Mouse (Mus musculus) lung, postnatal 4 days (tissue): ENCODE results near the gene Mgat4a.
"Not testable (repeated sequence)": the region's sequence is repeated elsewhere in the genome, so short reads cannot be mapped to it uniquely, and the experiment has no call there.

Experiments used
- DNase-seq, 2 experiments: peaks; one replicate each; pipeline ENCODE4 v3.0.0; 2021

Mgat4a gene

DNA sequence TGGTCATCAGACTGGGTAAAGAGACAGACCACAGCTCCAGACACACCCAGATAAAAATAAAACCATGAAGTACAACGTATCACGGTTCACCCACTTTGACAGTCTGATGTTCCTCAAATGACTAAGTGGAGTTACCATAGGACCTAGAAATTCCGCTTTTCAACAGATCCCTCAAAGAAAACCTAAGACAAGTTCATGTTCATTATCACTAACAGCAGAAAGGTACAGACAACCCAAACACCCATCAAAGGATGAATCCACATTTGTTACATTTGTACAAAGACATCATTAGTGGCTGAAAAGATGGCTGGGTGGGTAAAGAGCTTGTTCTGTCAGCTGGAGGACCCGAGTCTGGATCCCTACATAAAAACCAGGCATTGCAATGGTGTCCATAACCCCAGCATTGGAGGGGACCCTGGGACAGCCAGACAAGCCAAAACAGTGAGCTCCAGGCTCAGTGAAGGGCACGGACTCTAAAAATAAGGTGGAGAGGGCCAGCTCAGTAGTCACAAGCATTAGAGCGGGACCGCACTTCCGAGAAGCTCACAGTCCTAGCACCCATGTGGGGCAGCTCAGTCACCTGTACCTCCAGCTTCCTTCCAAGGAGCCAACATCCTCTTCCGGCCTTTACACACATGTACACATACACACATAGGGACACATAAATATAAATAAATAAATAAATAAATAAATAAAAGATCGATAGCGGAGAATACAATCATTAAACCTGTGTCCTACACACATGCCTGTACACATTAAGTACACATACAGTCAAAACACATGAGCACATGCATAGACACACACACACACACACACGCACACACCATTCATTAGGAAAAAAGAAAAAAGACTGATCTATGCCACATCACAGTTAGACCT, 8.9 kb downstream of the Mgat4a start:
- DNase-seq: no peak

DNA sequence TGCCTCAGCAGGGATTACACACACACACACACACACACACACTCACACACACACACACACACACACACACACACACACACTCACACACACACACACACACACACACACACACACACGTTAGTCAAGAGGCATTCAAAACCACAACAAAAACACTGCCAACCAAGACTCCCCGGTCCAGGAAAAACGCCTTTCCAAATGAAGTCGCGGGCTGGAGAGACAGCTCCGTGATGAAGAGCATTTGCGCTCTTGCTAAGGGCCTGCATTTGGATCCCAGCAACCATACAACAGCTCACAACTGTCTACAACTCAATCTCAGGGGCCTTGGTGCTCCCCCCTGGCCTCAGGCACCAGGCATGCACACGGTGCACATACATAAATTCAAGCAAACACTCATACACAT, 10.8 kb downstream of the Mgat4a start:
- DNase-seq: peak in 1 of 2 experiments; percentile 55

DNA sequence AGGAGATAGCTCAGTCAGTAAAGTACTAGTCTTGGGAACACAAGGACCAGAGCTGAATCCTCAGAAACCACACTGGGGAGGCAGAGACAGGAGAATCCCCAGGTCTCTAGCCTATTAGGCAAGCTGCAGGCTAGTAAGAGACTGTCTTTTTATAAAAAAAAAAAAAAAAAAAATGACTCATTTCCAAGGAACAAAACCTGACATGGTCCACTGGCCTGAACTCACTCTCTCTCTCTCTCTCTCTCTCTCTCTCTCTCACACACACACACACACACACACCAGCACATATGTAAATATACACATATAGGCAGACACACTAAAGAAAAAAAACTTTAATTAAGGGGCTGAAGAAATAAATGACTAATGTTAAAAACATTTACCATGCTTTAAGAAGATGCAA, 14.6 kb downstream of the Mgat4a start:
- no peak for DNase-seq

DNA sequence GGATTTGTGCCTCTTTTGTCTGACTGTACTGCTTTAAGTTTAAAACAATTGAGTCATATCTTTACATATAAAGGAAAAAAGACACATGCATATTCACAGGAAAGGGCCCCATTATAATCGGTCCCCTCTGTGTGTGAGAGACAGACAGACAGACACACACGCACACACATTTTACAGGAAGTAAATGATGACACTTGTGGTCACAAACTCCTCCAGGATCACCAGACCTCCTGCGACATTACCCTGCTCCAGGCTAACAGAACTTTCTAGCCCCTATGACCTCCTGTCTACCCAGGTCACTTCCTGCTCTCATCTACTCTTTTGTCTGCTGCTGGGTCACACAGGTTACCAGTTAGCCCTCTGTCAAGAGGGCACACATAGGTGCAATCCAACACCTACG, 16.1 kb downstream of the Mgat4a start:
- DNase-seq: no peak

DNA sequence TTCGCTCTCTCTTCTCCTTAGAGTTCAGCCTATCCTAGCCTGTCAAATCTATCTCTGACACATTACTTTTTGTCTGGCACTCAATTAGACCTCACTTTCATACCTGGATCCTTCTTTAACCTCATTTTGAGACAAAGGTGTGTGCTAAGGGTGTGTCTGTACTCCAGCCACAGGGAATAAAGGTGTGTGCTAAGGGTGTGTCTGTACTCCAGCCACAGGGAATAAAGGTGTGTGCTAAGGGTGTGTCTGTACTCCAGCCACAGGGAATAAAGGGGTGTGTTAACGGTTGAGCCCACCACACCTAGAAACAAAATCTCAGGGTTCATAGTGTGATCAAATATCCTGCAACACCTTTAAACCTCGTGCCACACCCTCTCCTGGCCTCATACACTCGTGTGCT, 16.7 kb downstream of the Mgat4a start:
- not testable (repeated sequence) for DNase-seq

DNA sequence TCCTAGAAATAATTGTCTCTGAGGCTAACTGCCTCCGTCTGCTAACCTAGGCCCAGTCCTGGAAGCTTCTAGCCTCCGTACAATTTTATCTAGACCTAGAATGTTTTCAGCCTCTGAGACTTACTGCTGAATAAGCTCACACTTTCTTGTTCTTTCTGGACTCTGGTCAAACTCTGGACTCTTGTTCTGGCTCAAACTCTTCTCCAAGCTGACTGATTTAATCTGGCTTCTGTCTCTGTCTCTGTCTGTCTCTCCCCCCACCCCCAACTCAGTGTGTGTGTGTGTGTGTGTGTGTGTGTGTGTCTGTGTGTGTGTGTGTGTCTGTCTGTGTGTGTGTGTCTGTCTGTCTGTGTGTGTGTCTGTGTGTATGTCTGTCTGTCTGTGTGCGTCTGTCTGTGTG, 17.3 kb downstream of the Mgat4a start:
- DNase-seq: not testable (repeated sequence)

DNA sequence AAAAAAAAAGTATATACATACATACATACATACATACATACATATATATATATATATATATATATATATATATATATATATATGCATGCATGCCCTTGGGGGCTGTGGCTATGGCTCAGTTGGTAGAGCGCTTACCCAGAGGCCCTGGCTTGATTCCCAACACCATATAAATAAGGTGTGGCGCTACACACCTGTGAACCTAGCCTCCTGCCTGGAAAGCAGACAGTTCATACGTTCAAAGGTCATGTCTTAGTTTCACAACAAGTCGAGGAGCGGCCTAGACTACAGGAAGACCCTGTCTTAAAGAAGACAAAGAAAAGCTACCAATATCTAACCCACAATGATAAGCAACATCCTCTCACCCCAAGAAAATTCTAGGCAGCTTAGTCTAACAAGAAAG, 18.7 kb downstream of the Mgat4a start:
- DNase-seq: no peak

DNA sequence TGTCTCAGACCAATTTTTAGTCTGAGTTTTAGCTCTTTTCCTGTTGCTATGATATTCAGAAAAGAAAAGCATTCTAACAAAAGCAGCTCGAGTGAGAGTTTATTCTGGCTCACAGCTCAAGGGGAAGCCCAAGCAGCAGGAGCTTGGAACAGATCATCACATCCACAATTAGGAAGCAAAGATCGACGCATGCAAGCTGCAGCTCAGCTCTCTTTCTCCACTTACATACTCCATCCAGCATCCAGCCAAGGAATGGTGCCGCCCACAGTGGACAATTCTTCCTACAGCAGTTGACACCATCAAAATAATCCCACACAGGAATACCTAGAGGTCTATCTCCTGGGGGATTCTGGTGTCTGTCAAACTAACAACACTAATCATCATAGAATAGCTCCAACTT, 22.0 kb downstream of the Mgat4a start:
- DNase-seq: no peak

DNA sequence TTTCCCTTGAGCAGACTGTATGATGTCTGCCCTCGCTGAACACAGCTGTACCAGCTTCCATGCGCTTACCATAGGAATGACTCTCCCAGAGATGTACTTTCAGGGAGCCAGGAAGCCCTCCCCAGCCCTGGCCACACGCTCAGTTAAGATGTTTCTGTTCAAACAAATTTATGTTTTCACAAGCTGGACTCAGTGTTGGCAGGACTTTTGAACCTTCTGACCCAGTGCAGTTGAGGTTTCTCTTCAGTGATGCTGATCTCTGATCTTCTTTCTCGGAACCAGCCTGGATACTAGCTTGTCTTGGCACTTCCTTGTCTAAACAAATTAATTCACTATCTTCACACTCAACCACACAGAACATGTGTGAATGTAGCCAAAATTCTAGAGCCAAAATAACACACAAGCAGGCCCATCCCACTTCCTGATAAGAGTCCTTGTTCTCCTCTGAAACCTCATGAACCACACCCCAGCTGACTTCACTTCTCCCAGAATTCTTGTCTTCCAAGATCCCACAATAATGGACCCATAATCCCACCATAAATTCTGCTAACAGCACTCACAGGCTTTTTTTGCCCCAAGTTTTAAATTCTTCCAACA, 22.6 kb downstream of the Mgat4a start:
- DNase-seq: no peak

DNA sequence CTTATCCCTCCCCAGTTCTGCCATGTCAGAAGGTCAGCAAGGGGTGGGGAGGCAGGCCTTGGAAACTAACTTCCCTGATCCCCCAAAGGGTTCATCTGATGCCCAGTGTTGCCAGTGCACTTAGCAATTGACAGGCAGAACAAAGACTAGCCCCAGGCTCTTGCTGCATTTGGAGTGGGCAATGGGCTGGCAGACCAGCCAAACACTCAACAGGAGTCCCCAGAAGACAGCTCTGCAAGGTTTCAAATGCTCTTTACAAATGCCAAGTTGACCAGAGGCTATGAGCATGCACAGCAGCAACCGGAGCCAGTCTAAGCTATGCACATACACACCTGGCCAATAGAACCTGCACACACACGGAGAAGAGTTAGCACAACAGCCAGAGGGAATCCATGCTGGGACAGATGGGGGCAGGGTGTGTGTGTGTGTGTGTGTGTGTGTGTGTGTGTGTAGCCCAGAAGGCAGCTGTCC, 27.8 kb downstream of the Mgat4a start:
- no peak for DNase-seq

DNA sequence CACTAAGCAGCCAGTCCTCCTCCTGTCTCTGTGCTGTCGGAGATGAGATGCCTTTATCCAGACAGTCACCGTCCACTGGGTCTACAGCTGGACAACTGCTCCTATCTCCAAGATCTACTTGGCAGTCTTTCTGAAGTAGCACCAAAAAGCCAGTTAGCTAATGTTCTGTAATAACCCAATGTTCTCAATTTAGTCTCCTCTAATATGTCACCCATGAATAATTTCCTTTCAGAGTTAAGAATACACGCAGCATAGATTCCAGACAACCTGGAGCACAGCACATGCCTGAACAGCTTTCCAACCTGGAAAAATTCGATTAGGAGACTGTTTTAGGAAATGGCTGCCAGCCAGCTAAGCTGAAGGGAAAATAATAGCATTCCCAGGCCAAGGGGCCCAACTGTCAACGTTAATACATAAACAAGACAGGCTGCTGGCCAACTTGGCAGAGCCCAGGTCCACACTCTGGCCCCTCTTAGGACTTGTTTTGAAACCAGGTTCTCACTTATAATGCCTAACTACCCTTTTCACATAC, 28.6 kb downstream of the Mgat4a start:
- peak; percentile 46 to 69 for DNase-seq

DNA sequence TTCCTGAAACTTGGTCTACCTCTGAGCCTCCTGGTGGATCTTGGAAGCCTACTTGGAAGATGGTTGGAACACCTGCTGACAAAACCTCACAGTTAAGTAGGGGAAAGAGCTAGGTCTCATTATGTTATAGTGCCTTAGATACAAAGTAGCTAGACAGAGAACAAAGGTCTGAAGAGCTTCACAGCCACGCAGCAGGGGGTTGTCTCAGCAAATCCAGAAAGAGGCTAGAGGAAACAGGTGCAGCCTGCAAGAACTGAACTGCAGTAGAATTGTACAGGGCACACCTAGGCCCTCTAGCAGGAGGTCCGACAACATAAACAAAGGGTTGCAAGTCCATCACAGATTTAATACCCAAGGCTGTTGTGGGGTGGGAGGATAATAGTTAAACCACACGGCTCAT, 30.6 kb downstream of the Mgat4a start:
- no peak for DNase-seq

DNA sequence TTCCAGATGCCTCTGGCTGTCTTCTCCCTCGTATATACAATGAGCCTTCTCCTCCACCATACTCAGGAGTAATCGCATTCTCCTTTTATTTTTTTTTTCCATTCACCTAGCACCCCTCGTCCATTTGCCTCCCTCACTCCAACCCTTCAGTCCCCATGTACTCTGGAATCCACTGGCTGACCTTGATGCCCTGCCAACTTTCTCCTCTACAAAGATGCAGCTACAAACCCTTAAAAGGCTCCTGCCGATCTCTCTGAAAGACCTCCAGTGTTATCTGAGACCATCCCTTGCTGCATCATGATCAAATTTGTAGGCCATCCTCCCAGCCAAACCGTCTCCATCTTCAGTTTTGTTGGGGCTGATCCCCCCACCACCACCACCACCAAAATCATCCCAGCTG, 31.4 kb downstream of the Mgat4a start:
- DNase-seq: no peak

DNA sequence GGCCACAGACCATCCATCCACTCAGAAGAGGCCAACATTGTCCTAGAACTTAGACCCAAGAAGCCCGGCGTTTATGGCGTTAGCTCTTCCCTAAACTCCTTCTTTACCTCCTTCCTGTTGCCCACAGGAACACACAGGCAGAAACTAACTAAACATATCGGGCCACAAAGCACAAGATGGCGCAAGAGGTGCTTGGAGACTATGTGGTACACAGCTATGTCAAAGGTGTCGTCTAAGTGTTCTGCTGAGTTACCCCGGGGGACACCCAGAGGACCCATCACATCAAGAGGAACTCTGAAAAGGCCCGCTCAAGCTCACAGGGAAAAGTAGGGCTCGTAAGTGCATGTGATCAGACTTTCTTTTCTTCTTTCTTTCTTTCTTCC, 35.5 kb downstream of the Mgat4a start:
- no peak for DNase-seq

DNA sequence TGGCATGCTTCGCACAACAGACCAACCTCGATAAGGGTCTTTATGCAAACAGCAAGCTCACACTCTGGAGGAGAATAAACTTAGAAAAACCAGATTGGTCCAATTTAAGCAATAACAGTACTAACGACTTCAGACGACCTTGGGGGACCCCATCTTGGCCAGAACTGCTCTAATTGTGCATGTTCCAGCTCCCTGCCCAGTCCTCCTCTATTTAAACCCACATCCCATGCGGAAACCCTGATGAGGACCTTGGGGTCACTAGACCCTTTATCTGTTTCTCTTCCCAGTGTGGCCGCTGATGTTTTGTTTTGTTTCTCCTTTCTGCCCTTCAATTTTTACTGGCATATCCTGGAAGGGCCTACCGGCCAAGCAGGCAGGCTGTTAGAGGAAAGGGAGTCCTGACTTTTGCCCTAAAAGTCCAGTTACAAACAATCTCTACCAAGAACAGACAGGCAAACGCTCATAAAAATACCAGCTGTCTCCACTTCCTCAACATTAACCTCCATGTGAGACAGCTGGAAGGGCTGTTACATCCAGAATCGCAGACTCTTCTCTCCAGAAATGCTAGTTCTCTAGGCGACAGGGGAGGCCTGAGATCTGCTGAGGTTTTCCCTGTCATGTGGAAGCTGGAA, 36.0 kb downstream of the Mgat4a start:
- DNase-seq: peak in 1 of 2 experiments; percentile 45

DNA sequence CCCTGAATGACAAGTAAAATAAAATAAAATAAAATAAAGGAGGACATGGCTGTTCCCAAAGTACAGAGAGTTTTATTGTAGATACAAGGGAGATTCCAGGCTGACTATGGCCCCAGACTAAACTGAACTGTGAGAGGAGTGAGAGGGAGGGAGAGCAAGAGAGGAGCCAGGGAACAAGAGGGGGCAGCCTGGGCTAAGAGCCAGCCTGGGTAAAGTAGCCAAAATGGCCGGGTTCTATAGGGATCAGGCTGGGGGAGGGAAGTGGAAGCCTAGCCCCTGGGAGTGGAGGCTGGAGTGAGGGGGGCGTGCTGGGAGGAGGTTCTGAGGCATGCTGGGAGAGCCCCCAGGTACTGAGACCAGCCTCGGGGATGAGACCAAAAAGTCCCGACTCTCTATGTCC, 37.2 kb downstream of the Mgat4a start:
- no peak for DNase-seq

DNA sequence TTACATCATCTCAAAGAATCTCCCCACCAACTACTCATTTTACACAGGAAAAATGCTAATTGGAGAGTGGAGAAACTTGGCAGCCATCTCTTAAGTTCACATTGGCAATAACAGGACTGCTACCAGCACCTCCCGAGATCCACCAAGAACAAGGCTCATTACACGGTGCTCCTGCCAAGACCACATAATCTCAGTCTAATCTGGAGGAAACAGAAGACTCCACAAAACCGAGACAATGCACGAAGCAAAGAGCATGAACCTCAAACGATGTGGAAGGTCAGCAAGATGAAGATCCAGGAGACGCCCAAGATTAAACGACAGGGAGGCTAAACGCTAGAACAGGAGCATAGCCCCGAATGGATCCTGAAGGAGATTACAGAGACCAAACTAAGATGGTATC, 38.5 kb downstream of the Mgat4a start:
- no peak for DNase-seq

DNA sequence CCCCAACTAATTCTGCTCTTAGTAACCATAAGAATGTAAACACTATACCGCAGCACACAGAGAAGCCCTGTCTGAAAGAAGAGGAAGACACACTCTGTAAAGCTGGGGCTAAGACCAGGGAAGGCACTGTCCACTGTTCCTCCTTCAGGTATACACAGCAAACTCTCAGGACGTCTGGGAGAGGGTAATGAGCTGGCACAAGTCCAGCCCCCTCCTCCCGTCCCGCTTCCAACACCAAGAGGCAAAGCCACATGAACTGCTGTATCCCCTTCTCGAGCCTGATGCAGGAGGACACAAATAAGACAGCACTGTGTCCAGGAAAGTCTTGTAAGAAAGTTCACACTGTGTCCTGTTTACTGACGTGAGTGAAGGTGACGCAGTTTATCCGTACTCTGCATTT, 40.1 kb downstream of the Mgat4a start:
- peak in 1 of 2 experiments; percentile 37 for DNase-seq

DNA sequence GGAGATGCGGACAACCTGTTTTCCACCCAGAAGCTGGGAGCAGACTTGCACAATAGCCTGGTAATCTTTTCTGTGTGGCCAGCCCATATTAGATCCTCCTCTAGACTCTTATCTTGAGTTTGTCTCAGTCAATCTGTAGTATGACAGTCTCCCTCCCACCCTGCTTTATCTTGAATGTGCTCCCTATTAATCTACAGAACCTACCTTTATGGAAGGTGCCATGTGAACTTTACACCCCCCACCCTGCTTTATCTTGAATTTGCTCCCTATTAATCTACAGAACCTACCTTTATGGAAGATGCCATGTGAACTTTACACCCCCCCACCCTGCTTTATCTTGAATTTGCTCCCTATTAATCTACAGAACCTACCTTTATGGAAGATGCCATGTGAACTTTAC, 41.4 kb downstream of the Mgat4a start:
- DNase-seq: not testable (repeated sequence)

DNA sequence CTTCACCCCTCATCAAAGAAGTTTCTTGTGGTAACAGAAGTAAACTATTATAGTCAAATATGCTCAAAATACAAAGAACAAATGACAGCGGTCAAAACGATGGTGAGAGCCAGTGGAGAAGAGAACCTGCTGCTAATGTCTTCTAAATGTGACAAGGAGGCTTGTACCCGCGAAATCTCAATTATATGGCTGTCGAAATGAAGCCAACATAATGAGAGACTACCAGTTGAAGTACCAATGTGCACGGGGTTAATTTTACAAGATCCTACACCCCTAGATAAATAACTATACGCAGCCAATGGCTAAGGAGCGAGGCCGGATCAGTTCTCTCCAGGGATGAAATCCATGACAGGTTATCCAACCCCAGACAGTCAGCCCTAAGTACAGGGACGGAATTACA, 41.9 kb downstream of the Mgat4a start:
- DNase-seq: no peak

DNA sequence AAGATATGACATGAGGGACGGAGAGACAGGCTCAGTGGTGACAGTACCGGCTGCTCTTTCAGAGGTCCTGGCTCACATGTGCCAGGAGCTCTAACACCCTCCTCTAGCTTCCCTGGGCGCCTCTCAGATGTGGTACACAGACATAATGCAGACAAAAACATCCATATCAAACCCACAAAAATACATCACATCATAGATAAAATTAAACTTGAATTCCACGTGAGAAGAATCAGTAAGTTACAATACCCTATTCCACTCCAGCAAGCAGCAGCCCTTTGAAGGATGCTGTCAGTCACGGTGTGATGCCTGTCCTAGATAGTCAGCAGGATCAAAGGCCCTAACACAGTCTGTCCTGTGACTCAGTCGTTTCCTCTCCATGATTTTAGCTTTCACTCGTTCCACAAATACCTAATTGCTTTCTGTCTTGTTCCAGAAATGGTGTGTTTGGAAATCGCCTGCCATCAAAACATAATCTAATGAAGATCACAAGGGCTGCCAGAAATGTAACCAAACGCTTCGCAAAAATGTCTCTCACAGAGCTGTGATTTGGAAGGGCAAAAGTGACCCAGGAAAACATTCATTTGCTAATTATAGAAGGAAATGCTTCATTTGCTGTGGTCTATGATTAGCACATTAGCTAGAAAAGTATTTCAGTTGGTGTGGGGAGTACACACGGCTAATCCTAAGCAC, 44.1 kb downstream of the Mgat4a start:
- DNase-seq: no peak

DNA sequence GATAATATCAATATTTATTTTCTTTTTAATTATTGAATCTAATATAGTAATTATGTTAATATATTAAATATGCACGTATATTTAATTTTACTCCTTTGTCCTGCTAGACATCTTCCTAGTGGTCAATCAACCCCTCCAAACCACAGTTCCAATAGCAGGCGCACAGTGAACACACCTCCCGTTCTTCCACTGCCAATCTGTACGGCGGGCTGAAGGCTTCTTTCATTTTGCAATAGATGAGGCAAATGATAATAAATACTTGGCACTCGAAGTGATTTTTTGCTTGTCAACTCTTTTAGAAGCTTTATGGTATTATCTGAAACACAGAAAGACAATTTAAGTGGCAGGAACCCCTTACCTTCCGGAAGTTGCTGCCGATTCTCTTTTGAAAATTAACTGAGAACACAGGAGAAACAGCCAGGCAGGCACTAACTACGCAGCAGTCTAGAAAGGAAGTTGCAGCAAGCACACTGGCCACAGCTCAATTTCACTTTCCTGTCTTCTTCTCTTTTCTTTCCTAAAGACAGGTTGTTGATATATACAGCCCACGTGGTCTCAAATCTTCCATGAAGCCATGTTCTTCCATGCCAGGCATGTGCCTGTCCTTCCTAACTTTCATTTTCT, 45.0 kb downstream of the Mgat4a start:
- DNase-seq: no peak

DNA sequence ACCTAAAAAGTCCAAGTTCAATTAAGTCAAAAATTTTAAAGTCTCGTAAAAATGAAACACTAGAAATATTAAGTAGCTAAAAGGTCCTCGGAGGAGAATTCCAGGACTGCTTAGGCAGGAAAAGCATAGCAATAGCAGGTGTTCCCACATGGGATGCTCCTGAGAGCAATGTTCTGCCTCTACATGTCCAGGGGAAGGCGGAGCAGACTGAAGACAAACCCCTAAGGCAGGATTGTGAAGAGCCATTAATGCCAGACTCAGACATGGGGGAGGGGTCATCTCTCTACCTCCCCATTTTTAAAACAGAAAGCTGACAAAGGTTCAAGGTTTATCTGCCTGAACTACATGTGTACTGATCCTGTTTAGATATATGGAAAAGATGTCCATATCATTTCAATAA, 45.7 kb downstream of the Mgat4a start:
- no peak for DNase-seq
